Mouse (Mus musculus): ENCODE results near the gene Ensa. TPM values are rescaled to one million over a fixed set of nuclear protein-coding genes. Genes with fewer than 3 reads are reported as not detected.

The Ensa gene
- total and polyA plus RNA-seq, 2 experiments from 2014 or later, result 38.5 to 49.6 TPM

- Histone ChIP-seq H3K27me3 (ENCODE audit: control insufficient read depth, insufficient read depth, low read length) (no peaks in the 10 kb centered on the region), H3K27ac (ENCODE audit: low read depth) (peak overlapping the region; percentile 100), H3K4me2 (ENCODE audit: low read depth, low read length) (peak overlapping the region; percentile 69), H3K36me3 (replicated peaks; ENCODE audit: control insufficient read depth, insufficient read depth, low read length) (peaks cover 27% of the 10 kb centered on the region), H3K4me1 (ENCODE audit: control insufficient read depth, insufficient read depth) (peaks cover 13% of the 10 kb centered on the region), H3K9ac (replicated peaks; ENCODE audit: low read depth, low read length) (no peak overlapping the region), H3K4me3 (ENCODE audit: low read depth, low read length) (peak overlapping the region; percentile 99), H3K9me3 (replicated peaks; ENCODE audit: control insufficient read depth, low read length) (no peaks in the 10 kb centered on the region)
- WGBS, result 79% methylated on average over 3 of the region's 3 CpGs
- ATAC-seq (ENCODE audit: insufficient read depth, low read depth) (no peak), DNase-seq (ENCODE audit: low spot score) (no peak)
- TF ChIP-seq CTCF (IDR thresholded peaks at IDR 0.05; ENCODE audit: low read depth), result no peak
- no peak for TF ChIP-seq EP300 (IDR thresholded peaks at IDR 0.05; ENCODE audit: low read depth)
These were observed 32.9 kb downstream of the Ensa start for GRCm38 (mm10) chr3:95657711-95658110.

GRCm38 (mm10) chr3:95658236-95658867, 33.6 kb downstream of the Ensa start, which contains the start of gene Mcl1:
TSS of gene Mcl1 (plus strand) at chr3:95658788.
- TF ChIP-seq CTCF (IDR thresholded peaks at IDR 0.05; ENCODE audit: low read depth), result no peak
- peak; percentile 97 for TF ChIP-seq EP300 (IDR thresholded peaks at IDR 0.05; ENCODE audit: low read depth)
- Histone ChIP-seq H3K27me3 (ENCODE audit: control insufficient read depth, insufficient read depth, low read length) (no peaks in the 10 kb centered on the region), H3K4me2 (ENCODE audit: low read depth, low read length) (peak within 1 kb of the TSS; percentile 92), H3K27ac (ENCODE audit: low read depth) (peak within 1 kb of the TSS; percentile 100), H3K9ac (replicated peaks; ENCODE audit: low read depth, low read length) (peak within 1 kb of the TSS; percentile 100), H3K36me3 (replicated peaks; ENCODE audit: control insufficient read depth, insufficient read depth, low read length) (peaks cover 33% of the 10 kb centered on the region), H3K4me1 (ENCODE audit: control insufficient read depth, insufficient read depth) (peaks cover 18% of the 10 kb centered on the region), H3K4me3 (ENCODE audit: low read depth, low read length) (peak within 1 kb of the TSS; percentile 99), H3K9me3 (replicated peaks; ENCODE audit: control insufficient read depth, low read length) (no peaks in the 10 kb centered on the region)
- under 1% methylated on average over 42 of the region's 43 CpGs for WGBS
- peak; percentile 91 for ATAC-seq (ENCODE audit: insufficient read depth, low read depth)
- DNase-seq (ENCODE audit: low spot score), result peak; percentile 96

- Histone ChIP-seq H3K36me3 (replicated peaks; ENCODE audit: control insufficient read depth, insufficient read depth, low read length) (peaks cover 40% of the 10 kb centered on the region), H3K27me3 (ENCODE audit: control insufficient read depth, insufficient read depth, low read length) (no peaks in the 10 kb centered on the region), H3K4me2 (ENCODE audit: low read depth, low read length) (peak overlapping the region; percentile 92), H3K27ac (ENCODE audit: low read depth) (peak overlapping the region; percentile 100), H3K9ac (replicated peaks; ENCODE audit: low read depth, low read length) (peak overlapping the region; percentile 100), H3K4me3 (ENCODE audit: low read depth, low read length) (peak overlapping the region; percentile 99), H3K4me1 (ENCODE audit: control insufficient read depth, insufficient read depth) (peaks cover 19% of the 10 kb centered on the region), H3K9me3 (replicated peaks; ENCODE audit: control insufficient read depth, low read length) (no peaks in the 10 kb centered on the region)
- ATAC-seq (ENCODE audit: insufficient read depth, low read depth) (peak; percentile 27), DNase-seq (ENCODE audit: low spot score) (peak; percentile 90)
- under 1% methylated on average over 78 of the region's 113 CpGs for WGBS
- no peak for TF ChIP-seq CTCF (IDR thresholded peaks at IDR 0.05; ENCODE audit: low read depth)
- TF ChIP-seq EP300 (IDR thresholded peaks at IDR 0.05; ENCODE audit: low read depth), result peak; percentile 90
These were observed 34.3 kb downstream of the Ensa start for GRCm38 (mm10) chr3:95658868-95659712.

GRCm38 (mm10) chr3:95659948-95660347, 35.2 kb downstream of the Ensa start:
- Histone ChIP-seq H3K9ac (replicated peaks; ENCODE audit: low read depth, low read length) (peak overlapping the region; percentile 100), H3K27me3 (ENCODE audit: control insufficient read depth, insufficient read depth, low read length) (no peaks in the 10 kb centered on the region)

GRCm38 (mm10) chr3:95660788-95661478, 36.1 kb downstream of the Ensa start:
- WGBS, result 6% methylated on average over 2 of the region's 2 CpGs
- Histone ChIP-seq H3K27ac (ENCODE audit: low read depth) (peak overlapping the region; percentile 100), H3K4me3 (ENCODE audit: low read depth, low read length) (peak overlapping the region; percentile 99), H3K27me3 (ENCODE audit: control insufficient read depth, insufficient read depth, low read length) (no peaks in the 10 kb centered on the region), H3K9ac (replicated peaks; ENCODE audit: low read depth, low read length) (peak overlapping the region; percentile 100), H3K9me3 (replicated peaks; ENCODE audit: control insufficient read depth, low read length) (no peaks in the 10 kb centered on the region), H3K4me2 (ENCODE audit: low read depth, low read length) (peak overlapping the region; percentile 92), H3K4me1 (ENCODE audit: control insufficient read depth, insufficient read depth) (peaks cover 37% of the 10 kb centered on the region), H3K36me3 (replicated peaks; ENCODE audit: control insufficient read depth, insufficient read depth, low read length) (peaks cover 54% of the 10 kb centered on the region)
- TF ChIP-seq EP300 (IDR thresholded peaks at IDR 0.05; ENCODE audit: low read depth) (no peak), CTCF (IDR thresholded peaks at IDR 0.05; ENCODE audit: low read depth) (no peak)
- DNase-seq (ENCODE audit: low spot score), result no peak
- no peak for ATAC-seq (ENCODE audit: insufficient read depth, low read depth)

More at GRCm38 (mm10) chr3:95659948-95660347, 35.2 kb downstream of the Ensa start:
- H3K4me1 ChIP-seq (ENCODE audit: control insufficient read depth, insufficient read depth), result peaks cover 28% of the 10 kb centered on the region
- DNase-seq (ENCODE audit: low spot score) (no peak), ATAC-seq (ENCODE audit: insufficient read depth, low read depth) (no peak)
- whole genome bisulfite sequencing, result under 1% methylated on average over 8 of the region's 8 CpGs
- TF ChIP-seq EP300 (IDR thresholded peaks at IDR 0.05; ENCODE audit: low read depth) (0 out of 2 replicates have a peak, but pooled peaks have one; percentile 8), CTCF (IDR thresholded peaks at IDR 0.05; ENCODE audit: low read depth) (no peak)
- no peaks in the 10 kb centered on the region for H3K9me3 ChIP-seq (replicated peaks; ENCODE audit: control insufficient read depth, low read length)
- peak overlapping the region; percentile 92 for H3K4me2 ChIP-seq (ENCODE audit: low read depth, low read length)
- H3K36me3 ChIP-seq (replicated peaks; ENCODE audit: control insufficient read depth, insufficient read depth, low read length), result peaks cover 48% of the 10 kb centered on the region
- peak overlapping the region; percentile 99 for H3K4me3 ChIP-seq (ENCODE audit: low read depth, low read length)
- H3K27ac ChIP-seq (ENCODE audit: low read depth), result peak overlapping the region; percentile 100

Measured in heart, postnatal 0 days (tissue).